Mouse (Mus musculus) CH12F3 (cell line): ENCODE results near the gene Wap.

Experiments used
- in situ Hi-C: fragments of 300-500 bp; cut with MboI; formaldehyde crosslinking; loops from 2 replicates; pipeline ENCODE4 v1.14.3; 2020; ENCODE audit warnings: low sequenced_read_pairs

The Wap gene

GRCm38 (mm10) chr11:6638537-6638936 lies at the start of gene Wap:
TSS of gene Wap (minus strand) at chr11:6638637.
- in situ Hi-C loops: no loop called here

GRCm38 (mm10) chr11:6684741-6685140 lies 46.3 kb upstream of the Wap start:
- in situ Hi-C loops: no loop called here

- in situ Hi-C loops: no loop called here
These were observed 42.0 kb upstream of the Wap start for GRCm38 (mm10) chr11:6680397-6680818.

- in situ Hi-C loops: no loop called here
These were observed 41.4 kb upstream of the Wap start for GRCm38 (mm10) chr11:6679694-6680396.

- in situ Hi-C loops: no loop called here
These were observed 39.1 kb upstream of the Wap start for GRCm38 (mm10) chr11:6677530-6677929.

GRCm38 (mm10) chr11:6676641-6677040 lies 38.2 kb upstream of the Wap start:
- in situ Hi-C loops: no loop called here

GRCm38 (mm10) chr11:6675402-6675801 lies 37.0 kb upstream of the Wap start:
- in situ Hi-C loops: no loop called here

GRCm38 (mm10) chr11:6674701-6675100 lies 36.3 kb upstream of the Wap start:
- in situ Hi-C loops: loop anchor here (25.0 kb wide), 1 partner anchor 1713 kb away; no protein-coding TSS in a partner anchor

- in situ Hi-C loops: loop anchor here (25.0 kb wide), 1 partner anchor 1716 kb away; no protein-coding TSS in a partner anchor
These were observed 32.4 kb upstream of the Wap start for GRCm38 (mm10) chr11:6670826-6671225.

GRCm38 (mm10) chr11:6670044-6670443 lies 31.6 kb upstream of the Wap start:
- in situ Hi-C loops: loop anchor here (25.0 kb wide), 1 partner anchor 1717 kb away; no protein-coding TSS in a partner anchor

GRCm38 (mm10) chr11:6669041-6669440 lies 30.6 kb upstream of the Wap start:
- in situ Hi-C loops: loop anchor here (25.0 kb wide), 1 partner anchor 1718 kb away; no protein-coding TSS in a partner anchor

GRCm38 (mm10) chr11:6666634-6667033 lies 28.2 kb upstream of the Wap start:
- in situ Hi-C loops: loop anchor here (25.0 kb wide), 1 partner anchor 1721 kb away; no protein-coding TSS in a partner anchor

- in situ Hi-C loops: loop anchor here (25.0 kb wide), 1 partner anchor 1726 kb away; no protein-coding TSS in a partner anchor
These were observed 22.8 kb upstream of the Wap start for GRCm38 (mm10) chr11:6661206-6661605.

- in situ Hi-C loops: loop anchor here (10.0 to 25.0 kb wide), 2 partner anchors 107 to 1729 kb away; no protein-coding TSS in a partner anchor
These were observed 19.8 kb upstream of the Wap start, which contains the start of gene Ramp3 for GRCm38 (mm10) chr11:6658271-6658670. TSS of gene Ramp3 (plus strand) at chr11:6658521.

- in situ Hi-C loops: loop anchor here (10.0 to 25.0 kb wide), 2 partner anchors 110 to 1732 kb away; no protein-coding TSS in a partner anchor
These were observed 16.5 kb upstream of the Wap start for GRCm38 (mm10) chr11:6654903-6655302.

GRCm38 (mm10) chr11:6652978-6653377 lies 14.5 kb upstream of the Wap start:
- in situ Hi-C loops: loop anchor here (10.0 to 25.0 kb wide), 2 partner anchors 112 to 1734 kb away; no protein-coding TSS in a partner anchor

- in situ Hi-C loops: loop anchor here (10.0 to 25.0 kb wide), 2 partner anchors 114 to 1737 kb away; no protein-coding TSS in a partner anchor
These were observed 12.1 kb upstream of the Wap start for GRCm38 (mm10) chr11:6650519-6650918.

- in situ Hi-C loops: no loop called here
These were observed 9.6 kb upstream of the Wap start for GRCm38 (mm10) chr11:6647831-6648724.

GRCm38 (mm10) chr11:6644566-6644965 lies 6.1 kb upstream of the Wap start:
- in situ Hi-C loops: no loop called here

- in situ Hi-C loops: no loop called here
These were observed 635 bp upstream of the Wap start for GRCm38 (mm10) chr11:6639072-6639471.

- in situ Hi-C loops: no loop called here
These were observed 2.3 kb downstream of the Wap start for GRCm38 (mm10) chr11:6636150-6636549.
